Mouse (Mus musculus): ENCODE measurements around the gene Cyp2c23.

DNA sequence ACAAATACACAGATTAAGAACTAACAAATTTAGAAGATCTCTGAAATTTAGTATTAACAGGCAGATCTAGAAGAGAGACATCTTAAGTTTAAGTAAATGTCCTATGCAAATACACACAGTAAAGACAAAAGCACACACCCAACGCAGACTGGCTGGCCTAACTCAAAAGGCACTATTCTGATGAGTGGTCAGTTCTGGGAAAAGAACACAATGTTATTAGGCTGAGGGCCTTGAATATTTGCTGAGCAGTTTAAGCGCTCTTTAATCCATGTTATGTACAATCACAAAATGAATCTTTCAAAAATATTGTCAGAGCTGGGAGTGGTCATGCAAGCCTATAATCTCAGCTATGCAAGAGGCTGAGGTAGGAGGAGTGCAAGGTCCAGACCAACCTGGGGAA lies 35.7 kb upstream of the Cyp2c23 start:
- TF ChIP-seq POLR2A (IDR thresholded peaks at IDR 0.05; ENCODE audit: extremely low read depth, insufficient read depth, low read length), result no peak
- TF ChIP-seq CTCF (IDR thresholded peaks at IDR 0.05; ENCODE audit: extremely low read depth, insufficient read depth, low read length), result no peak
